Mouse (Mus musculus) R1 (cell line): Measurements from ENCODE around the gene Zbtb17.

Experiments
- DNase-seq: peaks from one replicate; pipeline ENCODE4 v3.0.0-alpha.2; 2018; ENCODE audit warnings: low read depth, low spot score

Zbtb17 gene

GRCm38 (mm10) chr4:141425484-141426479 is 18.7 kb upstream of the Zbtb17 start:
- peak; percentile 88 for DNase-seq

- peak; percentile 45 for DNase-seq
These were observed 17.4 kb upstream of the Zbtb17 start for GRCm38 (mm10) chr4:141426796-141427745.

- DNase-seq = no peak
These were observed 16.5 kb upstream of the Zbtb17 start for GRCm38 (mm10) chr4:141427921-141428320.

GRCm38 (mm10) chr4:141429381-141429780 is 15.1 kb upstream of the Zbtb17 start:
- DNase-seq = no peak

GRCm38 (mm10) chr4:141429847-141430246 is 14.6 kb upstream of the Zbtb17 start:
- DNase-seq = peak; percentile 75

GRCm38 (mm10) chr4:141430997-141431396 is 13.5 kb upstream of the Zbtb17 start:
- DNase-seq = no peak

- DNase-seq = no peak
These were observed 11.8 kb upstream of the Zbtb17 start for GRCm38 (mm10) chr4:141432666-141433065.

GRCm38 (mm10) chr4:141433191-141433590 is 11.3 kb upstream of the Zbtb17 start:
- peak; percentile 82 for DNase-seq

- no peak for DNase-seq
These were observed 8.5 kb upstream of the Zbtb17 start, which contains the start of gene Srarp for GRCm38 (mm10) chr4:141435974-141436373. Srarp (minus strand) TSS chr4:141436105.

- DNase-seq = peak; percentile 84
These were observed 5.2 kb upstream of the Zbtb17 start for GRCm38 (mm10) chr4:141439083-141439803.

- DNase-seq = peak; percentile 97
These were observed 3.6 kb upstream of the Zbtb17 start for GRCm38 (mm10) chr4:141440877-141441276.

GRCm38 (mm10) chr4:141443641-141444429 is 619 bp upstream of the Zbtb17 start:
- DNase-seq = no peak

GRCm38 (mm10) chr4:141445328-141445720 is 870 bp downstream of the Zbtb17 start:
- no peak for DNase-seq

GRCm38 (mm10) chr4:141446211-141446610 is 1.8 kb downstream of the Zbtb17 start:
- no peak for DNase-seq

GRCm38 (mm10) chr4:141451251-141451650 is 6.8 kb downstream of the Zbtb17 start:
- no peak for DNase-seq

GRCm38 (mm10) chr4:141451916-141452450 is 7.5 kb downstream of the Zbtb17 start:
- DNase-seq = no peak

- no peak for DNase-seq
These were observed 10.3 kb downstream of the Zbtb17 start for GRCm38 (mm10) chr4:141454581-141455350.

- DNase-seq = no peak
These were observed 11.1 kb downstream of the Zbtb17 start for GRCm38 (mm10) chr4:141455526-141455925.

- DNase-seq = no peak
These were observed 11.9 kb downstream of the Zbtb17 start for GRCm38 (mm10) chr4:141456193-141456938.
